Mouse (Mus musculus) embryonic fibroblast, embryonic 13.5 days (primary cell): Measurements from ENCODE around the gene Bdh1.

Experiments
- CTCF ChIP-seq: IDR thresholded peaks from 2 replicates; pipeline ENCODE4 v1.5.1; 2011; ENCODE audit warnings: mild to moderate bottlenecking, control low read depth, low read length, moderate library complexity, borderline replicate concordance; ENCODE audit not compliant: insufficient read depth
- POLR2A ChIP-seq: IDR thresholded peaks from 2 replicates; pipeline ENCODE4 v1.6.1; 2011; ENCODE audit warnings: low read depth, mild to moderate bottlenecking, control low read depth, low read length, moderate library complexity

DNA sequence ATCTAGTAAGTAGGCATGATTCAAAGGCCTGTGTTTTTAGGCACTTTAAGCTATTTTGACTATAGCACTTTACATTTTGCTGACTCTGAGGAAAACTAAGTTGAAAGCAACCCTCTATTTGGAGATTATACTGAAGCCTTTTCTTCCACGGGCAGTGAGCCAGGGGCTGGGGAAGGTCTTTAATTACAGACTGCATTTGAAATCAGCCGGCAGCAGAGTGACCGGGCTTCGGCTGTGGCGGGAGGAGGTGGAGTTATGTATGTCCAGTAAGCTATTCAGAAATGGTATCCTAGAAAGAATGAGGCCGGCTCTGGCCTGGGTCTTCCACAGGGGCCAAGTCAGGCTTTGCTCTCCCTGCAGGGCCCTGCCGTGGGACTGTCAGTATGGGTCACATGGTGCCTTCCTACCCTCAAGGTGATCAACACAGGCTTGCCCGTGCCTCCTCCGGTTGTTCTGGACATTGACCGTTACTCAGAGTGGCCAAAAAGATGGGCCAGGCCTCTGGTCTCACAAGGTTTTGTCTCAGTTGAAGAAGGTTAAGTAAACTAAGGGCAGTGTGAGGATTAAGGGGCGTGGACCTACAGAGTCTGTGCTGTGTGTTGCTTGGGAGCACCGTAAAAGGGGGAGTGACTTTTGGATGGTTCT, 11.5 kb downstream of the Bdh1 start:
- TF ChIP-seq POLR2A (no peak), CTCF (no peak)
